8 mouse cellular contexts compared by ENCODE assay signal in the genomic region with DNA sequence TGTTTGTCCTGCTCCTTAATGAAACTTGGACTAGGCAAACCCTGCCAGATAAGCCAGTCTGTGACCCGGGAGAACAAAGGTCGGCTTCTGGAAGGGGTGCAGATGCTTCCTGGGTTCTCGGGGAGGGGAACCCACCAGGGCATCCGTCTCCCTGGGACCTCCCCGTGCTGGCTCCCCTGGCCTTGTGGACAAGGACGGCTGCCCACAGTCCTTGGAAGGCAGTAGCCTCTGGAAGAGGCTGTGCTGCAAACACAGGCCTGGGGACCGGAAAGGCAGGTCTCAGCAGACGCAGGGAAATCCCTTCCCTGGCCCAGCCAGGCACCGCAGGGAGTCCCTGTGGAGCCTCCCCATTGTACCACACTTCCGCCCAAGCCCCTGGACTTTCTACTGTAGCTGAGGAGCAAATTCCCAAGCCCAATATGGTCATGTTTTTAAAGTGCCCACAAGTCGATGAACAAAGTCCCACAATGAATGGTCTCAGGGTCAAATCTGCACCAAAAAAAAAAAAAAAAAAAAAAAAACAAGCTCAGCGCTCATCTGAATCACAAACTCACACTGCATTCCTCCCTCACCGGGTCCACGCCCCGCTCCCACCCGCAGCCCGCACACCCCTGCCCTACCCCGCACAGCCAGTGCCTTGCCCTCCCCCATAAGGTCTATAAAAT. TPM values are rescaled to one million over a fixed set of nuclear protein-coding genes. Genes with fewer than 3 reads are reported as not detected.
A peak's percentile ranks its signal among the peaks of the same experiment; 100 is the strongest.
DNase-seq lines count a peak whose midpoint lies in the region; ATAC-seq and TF ChIP-seq lines count a peak whose summit lies in the region.

No protein-coding gene starts in this region.

- no peak for DNase-seq in layer of hippocampus, adult 2 months (ENCODE audit: low spot score in 2 of 2)
- DNase-seq in layer of hippocampus, postnatal 14 days (ENCODE audit: low spot score in 2 of 2), result no peak
- peak; percentile 49 for DNase-seq in gastrocnemius, postnatal 14 days
- peak; percentile 66 for DNase-seq in lung, embryonic 14.5 days
- DNase-seq in yolk sac, embryonic 10.5 days (ENCODE audit: low spot score), result peak; percentile 83
- no peak for DNase-seq in layer of hippocampus, postnatal 36 days
- no peak for DNase-seq in c-Kit-positive CD71-positive TER-119-positive erythroid progenitor cells, embryonic 14.5 days (ENCODE audit: low spot score)

- H3K27me3 ChIP-seq in intestine, embryonic 15.5 days (replicated peaks), result no peaks in the 10 kb centered on the region
- no peaks in the 10 kb centered on the region for H3K27me3 ChIP-seq in lung, embryonic 14.5 days (ENCODE audit: insufficient read depth, low read length)

- H3K27ac ChIP-seq in layer of hippocampus, adult 2 months, result peak overlapping the region; percentile 43; the same call in 1 of the 2 replicates
- peak overlapping the region; percentile 88 for H3K27ac ChIP-seq in intestine, embryonic 15.5 days
- H3K27ac ChIP-seq in lung, embryonic 14.5 days (ENCODE audit: low read depth), result peak overlapping the region; percentile 54; the same call in 1 of the 2 replicates

- H3K9ac ChIP-seq in intestine, embryonic 15.5 days, result no peak overlapping the region
- H3K9ac ChIP-seq in lung, embryonic 14.5 days, result peak overlapping the region; percentile 13; the same call in 1 of the 2 replicates

- H3K4me3 ChIP-seq in layer of hippocampus, adult 2 months, result no peak overlapping the region
- no peak overlapping the region for H3K4me3 ChIP-seq in intestine, embryonic 15.5 days (replicated peaks)
- H3K4me3 ChIP-seq in lung, embryonic 14.5 days (ENCODE audit: low read depth, low read length), result no peak overlapping the region

- no peaks in the 10 kb centered on the region for H3K9me3 ChIP-seq in intestine, embryonic 15.5 days
- no peaks in the 10 kb centered on the region for H3K9me3 ChIP-seq in lung, embryonic 14.5 days (ENCODE audit: low read depth, low read length)

- H3K4me2 ChIP-seq in intestine, embryonic 15.5 days (replicated peaks), result peak overlapping the region; percentile 45
- no peak overlapping the region for H3K4me2 ChIP-seq in lung, embryonic 14.5 days

- H3K36me3 ChIP-seq in intestine, embryonic 15.5 days, result no peaks in the 10 kb centered on the region
- H3K36me3 ChIP-seq in lung, embryonic 14.5 days (ENCODE audit: insufficient read depth), result no peaks in the 10 kb centered on the region

- intact Hi-C loops in gastrocnemius, postnatal 14 days (cut with DNase I; ENCODE audit: low total_unique reads), result no loop called here

- peaks cover 25% of the 10 kb centered on the region for H3K4me1 ChIP-seq in intestine, embryonic 15.5 days (replicated peaks)
- H3K4me1 ChIP-seq in lung, embryonic 14.5 days (ENCODE audit: insufficient read depth), result 0 out of 2 replicates have a peak, but pooled peaks cover 7% of the 10 kb centered on the region

- peak; percentile 91 for ATAC-seq in intestine, embryonic 15.5 days
- peak; percentile 69; the same call in 1 of the 2 replicates for ATAC-seq in lung, embryonic 14.5 days (ENCODE audit: insufficient read depth)

- TF ChIP-seq CTCF in layer of hippocampus, adult 2 months (conservative IDR thresholded peaks at IDR 0.05), result no peak
- TF ChIP-seq CTCF in lung, embryonic 14.5 days (IDR thresholded peaks at IDR 0.05; ENCODE audit: low read depth), result no peak

- WGBS in intestine, embryonic 15.5 days, result 26% methylated on average over 18 of the region's 18 CpGs
- WGBS in lung, embryonic 14.5 days, result 28% methylated on average over 18 of the region's 18 CpGs

RNA-seq across cellular contexts. Expression of gene Banf2, which starts 53.5 kb away (rescaled TPM):
- not detected for total RNA-seq in layer of hippocampus, adult 2 months (2021)
- not detected for total RNA-seq in layer of hippocampus, postnatal 14 days (2021)
- total RNA-seq in gastrocnemius, postnatal 14 days (2021), result not detected
- 0.55 TPM in 1 of 2 replicates, not detected in the other for polyA plus RNA-seq in intestine, embryonic 15.5 days (2015; fragmentation: Nextera tagmentation; extraction: Ambion mirVana)
- not detected in 2 replicates for polyA plus RNA-seq in lung, embryonic 14.5 days (2014; fragmentation: Nextera tagmentation; extraction: Ambion mirVana)
- not detected for total RNA-seq in layer of hippocampus, postnatal 36 days (2021)

Comparison
In these comparisons a context has a peak if more than half of its experiments do, and no peak if none do; other contexts are left out.
1. DNase-seq: peak in gastrocnemius, postnatal 14 days (single experiment), lung, embryonic 14.5 days (single experiment) and yolk sac, embryonic 10.5 days (single experiment); none in layer of hippocampus, adult 2 months (0 of 2), layer of hippocampus, postnatal 14 days (0 of 2), layer of hippocampus, postnatal 36 days (0 of 2) and c-Kit-positive CD71-positive TER-119-positive erythroid progenitor cells, embryonic 14.5 days (single experiment).
2. Peak in every context shown above with its lines, with median percentiles within 50 percentile points of each other: H3K27ac ChIP-seq.